Mouse (Mus musculus): ENCODE measurements around the gene Gja8.

The Gja8 gene

DNA sequence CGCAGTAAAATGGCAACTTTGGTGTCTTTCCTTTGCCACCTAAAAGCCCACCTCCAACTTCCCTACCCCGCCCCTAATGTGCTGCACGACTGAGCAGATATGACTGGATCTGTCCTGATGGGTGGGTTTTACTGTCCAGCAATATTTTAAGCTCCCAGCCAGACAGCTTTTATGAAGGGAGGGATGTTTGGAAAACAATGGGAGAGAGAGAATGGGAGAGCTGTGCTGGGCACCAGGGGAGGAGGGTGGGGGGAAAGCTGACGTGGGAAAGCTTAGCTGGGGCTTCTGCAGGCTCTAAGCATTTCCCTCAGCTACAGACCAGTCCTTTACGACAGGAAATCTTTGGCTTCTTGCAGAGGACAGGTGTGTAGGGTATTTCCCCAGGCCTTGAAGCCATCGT, at the start of gene Gja8:
Gene Gja8, minus strand, starts transcription at position 101 of the 400 bp plus-strand sequence.
- no peak for DNase-seq

- DNase-seq = no peak
These were observed 48.6 kb upstream of the Gja8 start for GRCm38 (mm10) chr3:96974467-96974866.

- no peak for DNase-seq
These were observed 45.2 kb upstream of the Gja8 start for GRCm38 (mm10) chr3:96970986-96971385.

DNA sequence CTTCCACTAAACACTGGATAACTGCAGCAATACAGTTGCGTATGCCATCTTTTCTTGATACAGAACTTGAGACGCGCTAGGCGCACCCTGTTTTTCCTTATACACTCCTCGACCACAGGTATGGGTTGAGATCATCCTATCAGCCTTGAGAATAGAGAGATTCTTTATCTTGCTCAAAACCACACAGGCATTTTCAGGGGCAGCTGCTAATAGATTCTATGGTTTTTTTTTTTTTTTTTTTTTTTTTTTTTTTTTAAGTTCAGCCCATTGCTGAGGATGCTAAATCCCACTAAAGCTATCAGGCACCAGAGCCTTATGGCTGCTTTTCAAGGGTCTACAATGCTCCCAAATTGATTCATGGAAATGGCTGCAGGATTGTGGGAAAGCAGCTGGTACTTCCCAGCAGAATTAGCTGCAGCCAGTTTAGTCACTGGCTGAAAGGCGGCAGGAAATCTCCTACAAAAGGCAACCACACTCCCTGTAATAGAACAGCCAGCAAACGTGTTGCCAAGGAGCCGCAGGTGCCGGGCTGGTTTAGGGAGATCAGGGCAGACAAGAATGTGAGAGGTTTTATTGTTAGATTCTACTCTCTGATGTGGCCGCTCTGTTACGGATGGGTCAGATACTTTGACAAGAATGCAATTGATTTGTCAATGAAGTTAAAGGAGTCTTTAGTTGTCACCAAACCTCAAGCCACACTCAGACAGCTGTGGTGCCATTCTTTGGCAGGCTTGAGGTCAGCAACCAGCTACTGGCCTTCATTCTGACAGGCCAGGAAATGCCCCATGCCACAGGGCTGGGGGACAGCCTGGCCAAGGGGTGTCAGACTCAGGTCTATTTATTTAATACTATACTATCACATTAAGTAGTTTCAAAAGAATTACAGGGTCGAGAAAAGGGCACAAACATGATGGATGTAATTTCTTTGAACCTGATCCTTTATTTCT, 37.5 kb upstream of the Gja8 start:
- no peak for DNase-seq

GRCm38 (mm10) chr3:96960597-96960996, 34.8 kb upstream of the Gja8 start:
- no peak for DNase-seq

DNA sequence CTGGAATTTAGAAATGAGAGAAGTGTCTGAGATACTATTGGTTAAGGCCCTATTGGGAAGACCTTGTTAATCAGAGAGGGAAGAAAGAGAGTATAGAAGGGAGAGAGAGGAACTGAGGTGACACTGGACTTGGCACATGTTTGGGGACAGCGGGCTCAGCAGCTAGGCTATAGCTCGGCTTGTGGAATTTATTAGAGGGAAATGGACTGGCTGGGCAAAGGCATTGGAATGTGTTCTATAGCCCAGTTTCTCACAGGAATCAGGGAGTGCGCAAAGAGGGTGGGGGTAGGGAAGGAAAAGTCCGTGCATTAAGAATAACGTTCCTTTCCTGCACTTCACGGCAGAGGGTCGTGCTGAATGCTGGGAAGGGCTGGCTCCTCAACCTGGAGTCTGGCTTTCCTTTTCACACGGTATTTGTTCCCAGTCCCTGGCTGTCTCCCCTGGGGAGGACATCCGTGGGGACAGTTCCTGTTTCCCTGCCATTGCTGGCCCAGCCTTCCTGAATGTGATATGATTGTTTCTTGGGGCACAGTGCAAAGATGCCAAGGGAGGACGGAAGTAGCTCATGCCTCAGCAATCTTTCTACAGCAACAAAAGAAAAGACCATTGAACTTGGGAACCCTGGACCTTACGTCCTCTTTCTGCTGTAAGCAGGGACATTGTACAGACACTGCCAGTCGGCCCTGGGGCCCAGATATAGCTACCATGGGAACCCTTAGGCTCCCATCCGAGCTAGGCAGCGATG, 27.8 kb upstream of the Gja8 start:
- DNase-seq = no peak

- DNase-seq = no peak
These were observed 16.9 kb upstream of the Gja8 start for GRCm38 (mm10) chr3:96942706-96943105.

DNA sequence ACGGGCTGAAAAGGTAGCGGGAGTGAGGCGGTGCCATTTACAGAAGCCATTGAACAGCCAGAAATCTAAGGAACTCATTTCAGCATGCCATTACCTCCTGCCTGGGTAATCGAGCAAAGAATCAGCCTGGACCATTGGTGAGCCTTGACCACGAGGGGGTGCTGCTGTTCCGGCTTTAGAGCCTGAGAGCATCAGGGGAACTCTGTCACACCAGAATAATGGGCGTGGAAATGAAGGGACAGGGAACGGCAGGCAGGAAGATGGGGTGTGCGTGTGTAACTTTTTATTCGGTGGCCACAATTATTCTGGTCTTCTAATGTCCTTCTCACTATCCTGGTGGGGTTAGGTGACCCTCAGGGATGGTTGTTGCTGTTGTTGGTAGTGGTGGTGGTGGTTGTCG, 12.9 kb upstream of the Gja8 start:
- peak; percentile 95 for DNase-seq

DNA sequence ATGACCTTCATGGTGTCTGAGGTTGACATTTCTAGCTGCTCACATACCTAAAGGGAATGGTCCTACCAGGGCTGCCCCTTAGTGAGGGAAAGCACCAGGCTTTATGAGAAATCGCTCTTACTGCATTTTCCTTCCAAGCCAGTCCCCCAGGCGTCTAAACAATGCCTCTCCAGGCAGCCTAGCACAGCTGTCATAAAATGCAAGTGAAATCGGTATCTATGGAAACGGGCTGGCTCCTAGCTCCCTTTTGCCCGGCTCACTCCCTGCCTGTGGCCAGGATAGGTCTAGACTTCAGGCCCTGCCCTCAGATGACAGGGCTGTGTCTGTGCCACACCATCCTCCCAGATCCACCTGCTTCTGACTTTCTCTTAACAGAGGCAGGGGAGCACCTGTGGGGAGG, 11.8 kb upstream of the Gja8 start:
- DNase-seq = no peak

DNA sequence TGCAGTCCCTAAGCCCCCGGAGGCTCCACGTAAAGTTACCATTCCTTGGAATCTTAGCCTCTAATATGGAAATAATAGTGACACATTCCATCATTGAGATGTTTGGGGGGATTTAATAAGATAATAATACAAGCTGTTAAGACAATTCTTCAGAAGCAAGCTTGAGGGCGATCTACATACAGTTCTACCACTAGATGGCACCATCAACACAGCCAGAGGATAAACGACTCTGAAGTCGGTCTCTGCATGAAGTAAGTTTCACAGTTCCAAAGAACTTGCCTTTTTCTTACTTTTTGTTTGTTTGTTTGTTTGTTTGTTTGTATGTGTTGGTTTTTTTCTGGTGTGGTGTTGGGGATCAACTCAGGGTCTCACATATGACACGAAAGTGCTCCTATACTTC, 10.4 kb upstream of the Gja8 start:
- DNase-seq = peak; percentile 17

DNA sequence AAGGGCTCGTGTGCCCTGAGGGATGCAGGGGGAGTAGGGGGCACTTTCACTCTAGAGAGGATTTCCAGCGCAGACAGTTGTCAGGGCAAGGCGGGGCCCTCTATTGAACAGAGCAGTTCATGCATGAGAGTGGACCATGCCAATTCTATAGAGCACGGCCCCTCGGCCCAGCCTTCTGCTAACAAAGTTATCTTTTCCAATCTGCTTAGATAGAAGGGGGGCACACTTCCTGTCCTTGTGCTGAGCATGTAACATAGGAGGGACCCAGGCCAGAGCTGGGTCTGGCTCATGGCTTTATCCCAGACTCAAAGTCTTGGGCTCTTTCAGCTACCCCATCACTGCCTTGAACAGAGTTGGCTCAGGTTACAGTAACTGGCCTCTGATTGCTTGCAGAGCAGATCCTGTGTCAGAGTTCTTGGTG, 5.5 kb upstream of the Gja8 start:
- DNase-seq = no peak

DNA sequence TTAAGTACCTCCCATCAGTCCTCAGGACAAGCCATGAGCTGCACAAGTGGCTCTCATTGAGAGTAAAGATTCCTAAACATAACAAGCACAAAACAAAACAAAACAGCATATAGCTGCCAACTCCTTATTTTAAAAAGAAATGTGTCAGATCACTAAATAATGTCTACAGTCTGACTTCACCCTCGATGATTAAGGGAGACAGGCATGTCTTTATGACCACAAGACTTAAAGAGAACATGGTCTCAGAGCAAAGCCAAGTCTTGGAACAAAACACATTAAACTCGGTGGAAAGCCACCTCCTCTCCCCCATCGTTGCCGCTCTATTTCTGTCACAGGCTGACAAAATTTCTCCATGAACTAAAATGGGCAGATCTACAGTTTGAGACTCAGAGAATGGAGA, 1.2 kb downstream of the Gja8 start:
- no peak for DNase-seq

- no peak for DNase-seq
These were observed 4.8 kb downstream of the Gja8 start for GRCm38 (mm10) chr3:96920991-96921390.

- no peak for DNase-seq
These were observed 20.2 kb downstream of the Gja8 start for GRCm38 (mm10) chr3:96905592-96905991.

DNA sequence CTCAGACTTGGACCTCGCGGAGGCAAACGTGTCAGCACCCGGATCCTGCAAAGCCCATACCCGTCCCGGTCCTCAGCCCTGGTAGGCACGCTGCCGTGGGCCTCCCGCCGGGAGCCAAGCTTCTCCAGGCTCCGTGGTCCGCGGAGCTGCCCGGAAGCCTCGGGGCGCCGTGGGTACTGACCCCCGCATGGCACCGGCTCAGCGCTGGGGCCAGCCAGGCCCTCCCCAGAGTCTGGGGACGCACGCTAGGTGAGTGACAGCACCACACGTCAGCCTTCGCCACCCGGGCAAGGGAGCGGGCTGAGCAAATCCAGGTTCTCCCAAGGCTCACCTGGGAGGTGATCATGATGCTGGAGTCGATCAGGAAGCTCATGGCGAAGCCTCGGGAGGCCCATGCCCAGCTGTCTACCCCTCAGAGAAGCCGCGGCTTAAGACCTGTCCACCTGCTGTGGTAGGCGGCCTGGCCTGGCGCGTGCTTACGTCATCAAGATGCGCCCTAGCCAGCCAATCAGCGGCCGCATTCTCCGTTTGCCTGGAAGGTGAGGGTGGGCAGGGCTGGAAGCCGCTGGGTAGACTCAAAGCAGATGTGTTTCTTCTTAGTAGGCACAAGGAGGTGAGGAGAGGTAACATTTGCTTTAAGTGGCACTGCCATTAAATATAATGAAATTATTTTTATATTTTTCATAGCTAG, 20.8 kb downstream of the Gja8 start, which contains the start of gene Gpr89:
Gene Gpr89, minus strand, starts transcription at position 496 of the 691 bp plus-strand sequence.
- peak; percentile 96 for DNase-seq

- no peak for DNase-seq
These were observed 21.4 kb downstream of the Gja8 start, which contains the start of gene Gja5 for GRCm38 (mm10) chr3:96904393-96904792. Gja5 (plus strand) TSS chr3:96904693.

DNA sequence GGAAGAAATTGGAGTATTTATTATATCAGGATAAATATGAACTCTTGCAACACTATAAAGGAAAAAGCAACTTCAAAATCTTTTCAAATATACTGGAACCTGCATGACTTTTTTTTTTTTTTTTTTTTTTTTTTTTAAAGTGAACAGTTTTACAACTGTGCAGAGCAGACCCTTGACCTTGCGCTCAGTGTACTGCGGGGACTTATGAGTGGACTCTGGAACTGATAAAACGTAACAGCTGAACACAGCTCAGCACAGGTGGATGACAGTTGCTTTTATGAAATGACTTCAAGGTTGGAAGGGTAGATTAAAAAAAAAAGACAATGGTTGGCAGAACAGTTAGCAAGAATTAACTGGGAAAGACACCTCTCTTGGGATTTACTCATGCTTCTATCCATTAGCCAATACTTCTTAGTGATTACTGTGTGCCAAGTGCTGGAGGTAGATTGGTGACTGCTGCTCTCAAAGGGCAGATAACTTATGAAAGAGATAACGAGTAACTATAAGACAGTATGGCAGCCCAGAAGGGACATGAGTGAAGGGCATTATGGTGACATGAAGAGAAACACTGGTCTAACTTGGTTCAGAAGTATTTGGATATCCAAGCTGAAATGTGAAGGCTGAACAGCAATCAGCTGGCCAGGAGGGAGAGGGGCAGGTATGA, 23.4 kb downstream of the Gja8 start:
- DNase-seq = no peak

DNA sequence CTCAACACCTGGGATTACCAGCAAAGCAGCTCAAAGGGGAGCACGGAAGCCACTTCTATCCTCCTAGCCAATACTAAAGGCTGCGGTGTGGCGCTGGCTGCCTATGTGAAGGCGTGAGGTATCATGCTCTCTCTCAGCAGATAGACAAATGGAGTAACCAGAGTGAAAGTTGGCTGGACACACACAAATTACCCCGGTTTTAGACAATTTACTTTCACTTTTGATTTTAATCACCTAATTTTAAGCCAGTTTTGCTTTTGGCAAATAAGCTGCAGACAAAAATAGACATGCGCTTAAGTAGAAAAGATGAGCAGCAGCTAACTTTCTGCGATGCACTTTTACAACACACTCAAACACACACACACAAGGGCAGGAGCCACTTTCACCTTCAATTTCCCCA, 42.1 kb downstream of the Gja8 start:
- no peak for DNase-seq

GRCm38 (mm10) chr3:96882061-96882849, 43.6 kb downstream of the Gja8 start:
- no peak for DNase-seq

DNA sequence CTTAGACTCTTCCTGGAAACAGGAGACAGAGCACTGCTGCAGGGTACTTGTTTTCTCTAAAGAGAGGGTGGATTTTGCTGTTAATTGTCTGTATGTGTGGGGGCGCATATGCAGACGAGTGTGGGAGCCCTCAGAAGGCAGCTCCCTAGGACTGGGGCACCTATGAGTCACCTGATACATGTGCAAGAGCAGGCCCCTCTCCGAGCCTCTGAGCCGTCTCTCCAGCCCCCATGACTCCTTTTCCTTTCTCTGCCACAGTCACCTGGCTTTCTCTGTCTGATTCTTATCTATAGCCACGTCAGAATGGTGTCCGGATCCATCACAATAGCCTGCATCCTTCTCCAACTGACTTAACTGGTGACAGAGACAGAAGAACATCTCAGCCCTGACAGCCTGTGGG, 44.3 kb downstream of the Gja8 start:
- no peak for DNase-seq

DNA sequence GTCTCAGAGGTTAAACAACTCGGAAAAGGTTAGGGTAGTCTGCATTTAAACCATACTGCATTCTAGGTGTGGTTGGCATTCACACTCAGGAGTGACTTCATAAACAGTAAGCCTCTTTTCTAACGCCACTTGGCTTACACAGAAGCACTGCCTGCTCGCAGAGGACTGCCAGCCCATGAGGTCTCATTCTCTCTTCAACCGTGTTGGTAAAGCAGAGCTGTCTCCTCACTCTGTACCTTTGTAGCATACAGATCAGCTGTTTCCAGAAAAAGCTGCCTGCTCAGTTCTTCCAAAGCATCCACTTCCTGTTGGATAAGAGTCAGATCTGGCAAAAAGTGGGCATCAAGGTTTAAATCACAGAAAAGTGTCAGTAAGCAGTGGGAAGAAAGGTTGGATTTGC, 45.4 kb downstream of the Gja8 start:
- DNase-seq = no peak

GRCm38 (mm10) chr3:96879536-96879935, 46.3 kb downstream of the Gja8 start:
- DNase-seq = no peak

All from thymus, postnatal 4 days (tissue).